Mouse (Mus musculus) E14TG2a.4 (cell line): ENCODE measurements at regions not wholly inside any gene's neighbourhood (a gene's known extent, or its start where the extent isn't known, plus 50 kb on each side); places are given as distances from the start of the nearest gene placed in this dataset.

Experiments
- H3K27me3 ChIP-seq: 2 replicates; pipeline ENCODE4 v1.6.1; 2014; ENCODE audit warnings: low read length, control low read depth; ENCODE audit not compliant: insufficient read depth
- H3K36me3 ChIP-seq: 2 replicates; pipeline ENCODE4 v1.6.1; 2014; ENCODE audit warnings: low read length, control low read depth; ENCODE audit not compliant: insufficient read depth
- H3K4me1 ChIP-seq: replicated peaks from 2 replicates; pipeline ENCODE4 v1.6.1; 2014; ENCODE audit warnings: low read depth, low read length, control low read depth
- H3K4me3 ChIP-seq: replicated peaks from 2 replicates; pipeline ENCODE4 v1.5.1; 2014; ENCODE audit warnings: mild to moderate bottlenecking, low read length
- H3K9me3 ChIP-seq: 2 replicates; pipeline ENCODE4 v1.6.1; 2014; ENCODE audit warnings: low read length, control low read depth
- CTCF ChIP-seq: conservative IDR thresholded peaks from 2 replicates; pipeline ENCODE4 v1.5.1; 2014; ENCODE audit warnings: low read length
- NANOG ChIP-seq: IDR thresholded peaks from 2 replicates; pipeline ENCODE4 v1.6.1; 2014; ENCODE audit warnings: borderline replicate concordance, low read length, mixed read lengths
- POU5F1 ChIP-seq: IDR thresholded peaks from 2 replicates; pipeline ENCODE4 v1.6.1; 2014; ENCODE audit warnings: low read length, borderline replicate concordance

DNA sequence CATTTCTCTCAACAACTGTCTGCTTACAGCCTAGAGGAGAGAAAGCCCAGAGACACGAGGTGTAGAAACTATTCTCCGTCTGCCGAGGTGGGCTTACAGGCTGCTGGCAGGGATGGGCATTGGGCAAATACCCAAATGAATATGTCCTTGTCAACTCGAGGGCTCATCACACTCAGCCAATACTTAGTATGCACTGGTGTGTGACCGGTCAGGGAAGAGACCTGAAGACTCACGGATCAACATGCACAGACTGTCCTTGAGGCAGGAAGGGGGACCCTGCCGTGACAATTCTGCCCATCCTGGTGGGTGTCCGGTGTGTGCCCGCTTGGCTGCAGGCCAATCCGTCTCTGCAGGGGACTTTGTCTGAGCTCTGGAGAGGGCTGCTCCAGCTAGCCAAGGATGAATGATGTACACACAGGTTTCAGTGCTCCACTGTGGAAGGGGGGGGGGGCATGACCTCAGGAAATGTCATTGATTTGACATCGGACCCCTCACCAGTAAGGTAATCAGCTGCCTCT lies 168.7 kb downstream of the Vrk1 start:
- TF ChIP-seq POU5F1 (no peak), NANOG (no peak), CTCF (no peak)
- H3K4me3 ChIP-seq, result no peak overlapping the region
- no peaks in the 10 kb centered on the region for H3K9me3 ChIP-seq
- H3K36me3 ChIP-seq, result no peaks in the 10 kb centered on the region
- H3K4me1 ChIP-seq, result peaks cover 74% of the 10 kb centered on the region
- peaks cover 2% of the 10 kb centered on the region; the same call in 1 of the 2 replicates for H3K27me3 ChIP-seq

DNA sequence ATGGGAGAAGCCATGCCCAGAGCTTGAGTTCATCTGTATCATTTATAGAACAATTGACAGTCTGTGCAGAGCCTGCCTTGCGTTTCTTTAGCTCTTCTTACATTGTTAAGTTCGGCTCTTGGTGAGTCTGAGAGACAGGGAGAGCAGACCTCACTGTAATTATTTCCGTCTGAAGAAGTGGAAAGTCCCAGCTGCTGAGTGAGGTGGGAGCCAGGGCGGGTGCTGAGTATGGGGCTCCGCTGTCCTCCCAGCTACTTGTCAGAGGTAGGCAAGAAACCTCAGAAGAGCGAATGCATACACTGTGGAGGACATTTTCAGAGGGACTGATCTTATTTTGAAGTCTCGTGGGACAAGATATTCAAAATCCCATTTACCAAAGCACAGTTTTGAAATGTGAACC lies 172.9 kb downstream of the Vrk1 start:
- Histone ChIP-seq H3K9me3 (no peaks in the 10 kb centered on the region), H3K4me1 (peaks cover 51% of the 10 kb centered on the region), H3K4me3 (no peak overlapping the region), H3K36me3 (no peaks in the 10 kb centered on the region), H3K27me3 (peaks cover 24% of the 10 kb centered on the region)
- TF ChIP-seq POU5F1 (no peak), NANOG (no peak), CTCF (no peak)

DNA sequence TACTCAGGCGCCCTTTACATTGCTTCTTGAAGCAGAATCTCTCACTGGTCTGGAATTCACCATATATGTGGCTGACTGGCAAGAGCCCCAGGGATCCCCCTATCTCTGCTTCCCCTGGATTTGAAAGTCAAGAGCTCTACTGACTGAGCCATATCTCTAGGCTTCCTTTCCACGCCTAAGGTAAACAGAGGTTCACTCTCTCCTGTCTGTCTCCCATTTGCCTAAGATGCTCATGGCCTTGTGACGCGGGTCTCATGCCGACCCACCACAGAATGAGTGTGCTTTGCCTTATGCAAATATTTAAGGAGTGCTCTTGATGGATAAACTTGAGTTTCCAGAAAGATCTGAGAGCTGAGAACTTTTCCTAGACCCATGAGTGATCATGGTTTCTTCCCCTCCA lies 173.9 kb downstream of the Vrk1 start:
- TF ChIP-seq POU5F1 (no peak), CTCF (no peak), NANOG (no peak)
- Histone ChIP-seq H3K4me1 (peaks cover 40% of the 10 kb centered on the region), H3K9me3 (no peaks in the 10 kb centered on the region), H3K4me3 (no peak overlapping the region), H3K27me3 (peaks cover 29% of the 10 kb centered on the region), H3K36me3 (no peaks in the 10 kb centered on the region)

DNA sequence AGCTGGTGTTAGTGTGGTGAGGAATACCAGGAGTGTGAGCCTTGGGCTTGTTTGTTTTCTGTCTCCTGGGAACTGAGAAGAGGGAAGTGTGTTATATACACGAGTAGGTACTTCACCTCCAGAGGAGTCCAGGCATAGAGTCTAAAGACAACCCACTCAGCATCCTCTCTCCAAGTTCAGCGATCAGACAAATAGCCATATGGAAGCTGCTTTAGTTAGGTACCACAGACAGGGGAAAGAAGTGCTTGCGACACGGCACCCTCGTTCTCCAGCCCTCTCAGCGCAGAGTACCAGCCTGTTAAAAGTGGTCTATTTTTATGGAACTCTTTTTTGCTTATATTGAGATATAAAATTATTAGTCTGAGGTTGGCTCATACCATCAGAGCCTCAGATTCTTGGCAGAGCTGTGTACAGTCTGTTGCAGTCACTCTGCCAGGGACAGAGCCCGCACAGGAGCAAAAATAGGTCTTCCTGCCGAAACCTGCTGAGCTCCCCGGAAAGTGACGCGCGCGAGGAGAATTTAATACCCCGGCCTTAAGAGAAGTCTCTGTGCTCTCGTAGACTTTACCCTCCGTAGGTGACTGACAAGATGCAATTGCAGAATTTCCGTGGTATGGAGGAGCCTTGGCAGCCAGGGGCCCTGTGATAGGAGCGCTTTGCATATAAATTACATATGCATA lies 175.5 kb downstream of the Vrk1 start:
- Histone ChIP-seq H3K9me3 (no peaks in the 10 kb centered on the region), H3K27me3 (peaks cover 33% of the 10 kb centered on the region), H3K4me1 (peaks cover 27% of the 10 kb centered on the region), H3K4me3 (no peak overlapping the region), H3K36me3 (no peaks in the 10 kb centered on the region)
- TF ChIP-seq NANOG (no peak), CTCF (no peak)

DNA sequence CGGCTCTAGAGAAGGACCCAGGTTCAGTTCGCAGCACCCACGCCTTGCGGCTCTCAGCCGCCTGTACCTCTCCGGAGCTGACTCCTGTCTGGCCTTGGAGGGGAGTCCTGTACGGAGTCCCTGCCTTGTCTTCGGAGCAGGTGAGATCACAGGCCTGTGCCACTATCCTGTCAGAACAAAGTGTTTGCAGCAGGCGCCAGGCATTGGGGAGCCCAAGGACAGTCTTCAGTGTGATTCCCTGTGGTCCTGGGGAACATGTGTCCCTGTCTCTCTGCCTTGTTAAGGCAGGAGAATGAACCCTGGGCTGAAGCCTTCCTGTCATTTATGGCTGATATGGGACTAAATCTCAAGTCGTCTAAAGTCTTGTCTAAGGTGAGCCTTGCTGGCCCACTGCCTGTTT lies 176.5 kb downstream of the Vrk1 start:
- Histone ChIP-seq H3K36me3 (no peaks in the 10 kb centered on the region), H3K9me3 (no peaks in the 10 kb centered on the region), H3K4me3 (peak overlapping the region; percentile 39; the same call in 1 of the 2 replicates), H3K27me3 (peaks cover 33% of the 10 kb centered on the region), H3K4me1 (peaks cover 23% of the 10 kb centered on the region)
- TF ChIP-seq CTCF (no peak), POU5F1 (no peak), NANOG (no peak)

DNA sequence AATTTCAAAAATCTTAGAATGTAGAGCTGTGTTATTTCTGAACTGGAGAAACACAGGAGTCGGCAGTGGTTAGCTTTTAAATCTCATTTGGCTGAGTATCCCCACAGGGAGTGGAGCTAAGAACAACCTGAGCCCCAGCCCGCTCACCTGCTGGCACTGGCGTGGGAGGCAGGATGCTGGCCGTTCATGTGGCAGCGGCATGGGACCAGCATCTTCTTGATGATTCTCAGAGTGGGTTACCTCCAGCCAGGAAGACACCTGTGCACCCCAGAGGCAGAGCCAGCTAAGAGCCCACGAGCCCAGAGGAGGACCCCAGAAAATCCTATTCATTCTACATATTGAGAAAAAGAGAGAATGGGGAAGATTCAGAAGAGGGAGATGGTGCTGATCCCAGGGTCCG lies 181.7 kb downstream of the Vrk1 start:
- H3K27me3 ChIP-seq, result peaks cover 32% of the 10 kb centered on the region
- no peak overlapping the region for H3K4me3 ChIP-seq
- H3K9me3 ChIP-seq, result peaks cover 6% of the 10 kb centered on the region; the same call in 1 of the 2 replicates
- TF ChIP-seq POU5F1 (no peak), NANOG (no peak), CTCF (no peak)
- peaks cover 6% of the 10 kb centered on the region for H3K4me1 ChIP-seq
- H3K36me3 ChIP-seq, result no peaks in the 10 kb centered on the region

DNA sequence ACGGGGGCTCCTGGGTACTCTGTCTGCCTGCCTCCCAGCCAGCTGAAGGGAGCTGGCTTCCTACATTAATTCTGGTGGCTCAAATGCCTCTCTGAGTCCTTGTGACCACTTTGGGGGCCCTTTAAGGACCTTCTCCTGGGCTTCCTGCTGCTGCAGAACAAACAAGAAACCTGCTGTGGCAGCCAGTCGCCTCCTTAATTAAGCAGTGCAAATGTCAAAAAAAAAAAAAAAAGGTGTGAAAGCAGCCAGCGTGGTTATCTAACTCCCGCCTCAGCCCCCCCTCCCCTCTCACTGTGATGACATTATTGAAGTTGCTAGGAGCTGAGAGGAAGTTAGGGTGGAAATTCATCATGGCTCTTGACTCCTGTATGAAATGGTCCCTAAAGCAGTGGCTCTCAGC lies 189.3 kb downstream of the Vrk1 start:
- TF ChIP-seq CTCF (no peak), POU5F1 (no peak), NANOG (no peak)
- H3K9me3 ChIP-seq, result peaks cover 8% of the 10 kb centered on the region
- peaks cover 21% of the 10 kb centered on the region for H3K27me3 ChIP-seq
- H3K36me3 ChIP-seq, result no peaks in the 10 kb centered on the region
- H3K4me1 ChIP-seq, result peaks cover 11% of the 10 kb centered on the region; the same call in 1 of the 2 replicates
- no peak overlapping the region for H3K4me3 ChIP-seq

DNA sequence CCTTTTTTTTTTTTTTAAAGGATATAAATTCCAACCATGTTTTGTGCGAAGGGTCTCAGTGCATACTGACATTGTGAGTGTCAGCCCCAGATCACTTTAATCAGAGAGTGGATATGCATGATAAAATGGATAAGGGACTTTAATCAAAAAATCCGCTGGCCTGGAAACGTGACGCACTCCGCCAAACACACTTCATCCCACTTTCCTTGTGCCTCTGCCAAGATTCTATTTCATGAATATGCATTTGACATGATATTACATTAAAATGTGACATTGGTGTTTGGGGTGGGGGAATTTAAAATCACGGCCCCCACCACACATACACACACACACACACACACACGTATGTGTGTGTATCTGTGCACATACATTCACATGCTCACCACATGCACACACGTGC lies 193.5 kb downstream of the Vrk1 start:
- H3K4me1 ChIP-seq, result 0 out of 2 replicates have a peak, but pooled peaks cover 2% of the 10 kb centered on the region
- no peaks in the 10 kb centered on the region for H3K36me3 ChIP-seq
- peaks cover 3% of the 10 kb centered on the region; the same call in 1 of the 2 replicates for H3K27me3 ChIP-seq
- H3K9me3 ChIP-seq, result peaks cover 8% of the 10 kb centered on the region
- no peak overlapping the region for H3K4me3 ChIP-seq
- TF ChIP-seq POU5F1, result no peak
- TF ChIP-seq CTCF, result no peak
- TF ChIP-seq NANOG, result no peak
